Mouse (Mus musculus) hindbrain, embryonic 10.5 days (tissue): ENCODE data around the gene Pip5k1a. TPM values are rescaled to one million over a fixed set of nuclear protein-coding genes. Genes with fewer than 3 reads are reported as not detected.
"Not testable (repeated sequence)": the region's sequence is repeated elsewhere in the genome, so short reads cannot be mapped to it uniquely, and the experiment has no call there.

Source experiments
- DNase-seq: peaks from one replicate; pipeline ENCODE4 v3.0.0-alpha.2; 2017; ENCODE audit warnings: low spot score
- H3K27ac ChIP-seq: fragments of 300-500 bp; sonication (generic); 2 replicates; pipeline ENCODE4 v1.5.1; 2016; ENCODE audit warnings: mild to moderate bottlenecking, moderate library complexity
- H3K27me3 ChIP-seq: fragments of 300-500 bp; sonication (generic); 2 replicates; pipeline ENCODE4 v1.6.1; 2016; ENCODE audit warnings: mild to moderate bottlenecking; ENCODE audit not compliant: poor library complexity, insufficient read depth, severe bottlenecking
- H3K36me3 ChIP-seq: fragments of 300-500 bp; sonication (generic); 2 replicates; pipeline ENCODE4 v1.6.1; 2016; ENCODE audit warnings: mild to moderate bottlenecking, moderate library complexity
- H3K4me1 ChIP-seq: fragments of 300-500 bp; sonication (generic); replicated peaks from 2 replicates; pipeline ENCODE4 v1.6.1; 2016; ENCODE audit warnings: mild to moderate bottlenecking
- H3K4me3 ChIP-seq: fragments of 300-500 bp; sonication (generic); 2 replicates; pipeline ENCODE4 v1.5.1; 2016; ENCODE audit warnings: mild to moderate bottlenecking, moderate library complexity
- H3K9me3 ChIP-seq: fragments of 300-500 bp; sonication (generic); 2 replicates; pipeline ENCODE4 v1.6.1; 2016; ENCODE audit warnings: mild to moderate bottlenecking, moderate library complexity
- WGBS: fragments of 180-500 bp; shearing (Covaris S2); methylation state at CpG from one replicate; pipeline ENCODE4 v1.1.7; 2016; 5-methylcytosine and 5-hydroxymethylcytosine counted together
- polyA plus RNA-seq: library from polyadenylated mRNA; unstranded; fragments of >200 nt; fragmentation: Nextera tagmentation; extraction: Ambion mirVana; gene quantifications from 2 replicates; pipeline ENCODE4 v1.2.1, GENCODE M21; 2016

The Pip5k1a gene
- polyA plus RNA-seq, 1 experiment from 2014 or later: 19.0 TPM

- H3K4me1 ChIP-seq: peaks cover 29% of the 10 kb centered on the region
- 54% methylated on average over 5 of the region's 5 CpGs for WGBS
- H3K27me3 ChIP-seq: no peaks in the 10 kb centered on the region
- H3K4me3 ChIP-seq: no peak overlapping the region
- no peaks in the 10 kb centered on the region for H3K9me3 ChIP-seq
- no peak for DNase-seq
- H3K27ac ChIP-seq: no peak overlapping the region
- peaks cover 15% of the 10 kb centered on the region for H3K36me3 ChIP-seq
Measured at GRCm38 (mm10) chr3:95025202-95025601, 81.5 kb downstream of the Pip5k1a start.

GRCm38 (mm10) chr3:95024551-95024950, 82.2 kb downstream of the Pip5k1a start:
- peak overlapping the region; percentile 56; the same call in 1 of the 2 replicates for H3K27ac ChIP-seq
- peaks cover 12% of the 10 kb centered on the region for H3K36me3 ChIP-seq
- H3K4me1 ChIP-seq: peaks cover 29% of the 10 kb centered on the region
- WGBS: 31% methylated on average over 11 of the region's 11 CpGs
- no peak overlapping the region for H3K4me3 ChIP-seq
- no peak for DNase-seq
- no peaks in the 10 kb centered on the region for H3K27me3 ChIP-seq
- no peaks in the 10 kb centered on the region for H3K9me3 ChIP-seq

- H3K36me3 ChIP-seq, DNase-seq, H3K4me3 ChIP-seq, H3K27ac ChIP-seq, H3K9me3 ChIP-seq, H3K27me3 ChIP-seq: not testable (repeated sequence)
- WGBS: 96% methylated on average over 5 of the region's 5 CpGs
- H3K4me1 ChIP-seq: peaks cover 31% of the 10 kb centered on the region
Measured at GRCm38 (mm10) chr3:95020956-95021355, 85.8 kb downstream of the Pip5k1a start.

- H3K4me1 ChIP-seq: peaks cover 23% of the 10 kb centered on the region
- H3K27me3 ChIP-seq: no peaks in the 10 kb centered on the region
- H3K27ac ChIP-seq: no peak overlapping the region
- no peak for DNase-seq
- WGBS: 84% methylated on average over 2 of the region's 2 CpGs
- peaks cover 7% of the 10 kb centered on the region; the same call in 1 of the 2 replicates for H3K36me3 ChIP-seq
- H3K4me3 ChIP-seq: no peak overlapping the region
- no peaks in the 10 kb centered on the region for H3K9me3 ChIP-seq
Measured at GRCm38 (mm10) chr3:95018741-95019140, 88.0 kb downstream of the Pip5k1a start.

- no peak for DNase-seq
- Histone ChIP-seq H3K4me1 (peaks cover 35% of the 10 kb centered on the region), H3K36me3 (peaks cover 26% of the 10 kb centered on the region), H3K9me3 (no peaks in the 10 kb centered on the region), H3K4me3 (peak overlapping the region; percentile 94), H3K27ac (peak overlapping the region; percentile 95), H3K27me3 (no peaks in the 10 kb centered on the region)
- 4% methylated on average over 21 of the region's 21 CpGs for WGBS
Measured at GRCm38 (mm10) chr3:95016532-95017056, 90.1 kb downstream of the Pip5k1a start.

GRCm38 (mm10) chr3:95015891-95016531, 90.7 kb downstream of the Pip5k1a start:
- no peaks in the 10 kb centered on the region for H3K9me3 ChIP-seq
- H3K36me3 ChIP-seq: peaks cover 32% of the 10 kb centered on the region
- H3K27ac ChIP-seq: peak overlapping the region; percentile 95
- peak; percentile 89 for DNase-seq
- peak overlapping the region; percentile 94 for H3K4me3 ChIP-seq
- no peaks in the 10 kb centered on the region for H3K27me3 ChIP-seq
- H3K4me1 ChIP-seq: peaks cover 41% of the 10 kb centered on the region
- WGBS: under 1% methylated on average over 40 of the region's 40 CpGs

- under 1% methylated on average over 36 of the region's 37 CpGs for WGBS
- DNase-seq: peak; percentile 99
- no peaks in the 10 kb centered on the region for H3K27me3 ChIP-seq
Measured at GRCm38 (mm10) chr3:95015337-95015872, 91.3 kb downstream of the Pip5k1a start, which contains the start of gene Zfp687. Gene Zfp687, minus strand, starts transcription at chr3:95015448.

GRCm38 (mm10) chr3:95014428-95015151, 92.1 kb downstream of the Pip5k1a start:
- WGBS: under 1% methylated on average over 44 of the region's 44 CpGs
- peaks cover 43% of the 10 kb centered on the region for H3K36me3 ChIP-seq
- no peaks in the 10 kb centered on the region for H3K27me3 ChIP-seq
- peak; percentile 75 for DNase-seq
- peaks cover 44% of the 10 kb centered on the region for H3K4me1 ChIP-seq
- peak overlapping the region; percentile 94 for H3K4me3 ChIP-seq
- no peaks in the 10 kb centered on the region for H3K9me3 ChIP-seq
- peak overlapping the region; percentile 95 for H3K27ac ChIP-seq

More at GRCm38 (mm10) chr3:95015337-95015872, 91.3 kb downstream of the Pip5k1a start, which contains the start of gene Zfp687:
- Histone ChIP-seq H3K27ac (peak within 1 kb of the TSS; percentile 95), H3K4me3 (peak within 1 kb of the TSS; percentile 94), H3K9me3 (no peaks in the 10 kb centered on the region), H3K36me3 (peaks cover 38% of the 10 kb centered on the region), H3K4me1 (peaks cover 42% of the 10 kb centered on the region)

GRCm38 (mm10) chr3:95013699-95014427, 92.9 kb downstream of the Pip5k1a start:
- DNase-seq: peak; percentile 42
- H3K27me3 ChIP-seq: no peaks in the 10 kb centered on the region
- H3K4me1 ChIP-seq: peaks cover 45% of the 10 kb centered on the region
- H3K9me3 ChIP-seq: no peaks in the 10 kb centered on the region
- H3K36me3 ChIP-seq: peaks cover 49% of the 10 kb centered on the region
- peak overlapping the region; percentile 94 for H3K4me3 ChIP-seq
- peak overlapping the region; percentile 95 for H3K27ac ChIP-seq
- WGBS: 14% methylated on average over 13 of the region's 13 CpGs

- H3K9me3 ChIP-seq: no peaks in the 10 kb centered on the region
- no peaks in the 10 kb centered on the region for H3K27me3 ChIP-seq
- peaks cover 52% of the 10 kb centered on the region for H3K4me1 ChIP-seq
- 0 out of 2 replicates have a peak overlapping the region, but pooled peaks have one; percentile 12 for H3K27ac ChIP-seq
- WGBS: 77% methylated on average over 3 of the region's 3 CpGs
- peak overlapping the region; percentile 94 for H3K4me3 ChIP-seq
- DNase-seq: no peak
- peaks cover 55% of the 10 kb centered on the region for H3K36me3 ChIP-seq
Measured at GRCm38 (mm10) chr3:95012982-95013381, 93.7 kb downstream of the Pip5k1a start.

GRCm38 (mm10) chr3:95010396-95010795, 96.3 kb downstream of the Pip5k1a start:
- no peak overlapping the region for H3K4me3 ChIP-seq
- no peaks in the 10 kb centered on the region for H3K27me3 ChIP-seq
- peaks cover 81% of the 10 kb centered on the region for H3K36me3 ChIP-seq
- H3K27ac ChIP-seq: no peak overlapping the region
- WGBS: 87% methylated on average over 7 of the region's 7 CpGs
- H3K9me3 ChIP-seq: no peaks in the 10 kb centered on the region
- H3K4me1 ChIP-seq: peaks cover 54% of the 10 kb centered on the region
- no peak for DNase-seq
